In the genomic region with DNA sequence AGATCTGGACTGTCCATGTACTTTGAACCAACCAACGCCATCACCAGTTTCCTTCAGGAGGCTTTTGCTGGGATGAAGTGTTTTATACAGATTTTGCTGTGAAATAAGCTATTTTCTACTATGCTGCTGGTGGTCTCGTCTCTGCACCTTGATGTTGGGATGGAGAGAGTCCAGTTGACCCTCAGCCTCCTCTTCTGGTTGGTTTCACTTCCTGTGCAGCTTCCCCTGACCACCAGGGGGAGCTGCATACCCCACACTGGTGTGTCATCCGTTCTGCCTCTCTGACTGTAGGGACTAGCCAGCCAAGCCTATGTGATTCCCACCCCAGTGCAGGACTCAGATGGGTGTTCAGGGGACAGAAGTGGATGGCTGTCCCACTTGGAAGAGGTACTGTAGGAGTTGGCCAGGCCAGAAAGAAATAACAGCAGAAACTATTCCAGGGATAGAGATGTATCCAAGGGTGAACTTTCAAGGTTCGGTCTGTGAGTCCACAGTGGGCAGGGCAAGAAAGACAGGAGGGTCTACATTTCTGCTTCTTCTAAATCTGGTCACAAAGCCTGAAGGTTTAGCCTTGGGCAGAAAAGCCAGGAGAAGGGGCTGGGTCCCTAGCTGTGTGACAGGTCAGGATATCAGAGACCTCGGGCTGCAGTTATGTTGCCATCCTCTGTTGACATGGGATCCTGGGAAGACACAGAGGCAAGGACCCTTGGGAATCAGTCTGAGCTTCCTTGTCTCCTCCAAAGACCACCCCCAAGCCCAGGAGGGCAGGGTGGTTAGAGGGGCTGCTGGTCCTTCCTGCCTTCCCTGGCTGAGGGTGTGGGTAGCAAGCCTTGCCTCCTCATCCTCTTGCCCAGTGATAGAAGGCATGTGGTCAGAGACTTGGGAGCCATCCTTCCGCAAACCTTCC, we compare ENCODE assay signal across 9 mouse cellular contexts. TPM values are rescaled to one million over a fixed set of nuclear protein-coding genes. Genes with fewer than 3 reads are reported as not detected.
DNase-seq lines count a peak whose midpoint lies in the region; ATAC-seq and TF ChIP-seq lines count a peak whose summit lies in the region.
"Had no signal": no experiment of that assay in that cellular context is flagged by ENCODE, and none has a peak within 500 bp of the region (broad histone marks: within the 10 kb centered on the region; RNA-seq: fewer than 3 reads in every experiment).

No protein-coding gene starts in this region.

- H3K4me3 ChIP-seq in kidney, embryonic 15.5 days (replicated peaks) = no peak overlapping the region
- no peak overlapping the region for H3K4me3 ChIP-seq in stomach, postnatal 0 days (ENCODE audit: low read depth, low read length)

- no peak for TF ChIP-seq EP300 in stomach, postnatal 0 days (optimal IDR thresholded peaks at IDR 0.05)

- no peak overlapping the region for H3K4me2 ChIP-seq in kidney, embryonic 15.5 days
- no peak overlapping the region for H3K4me2 ChIP-seq in stomach, postnatal 0 days (replicated peaks; ENCODE audit: low read depth)

- 69% methylated on average over 6 of the region's 6 CpGs for WGBS in kidney, embryonic 15.5 days
- 75% methylated on average over 6 of the region's 6 CpGs for WGBS in stomach, postnatal 0 days

- no peaks in the 10 kb centered on the region for H3K27me3 ChIP-seq in kidney, embryonic 15.5 days
- no peaks in the 10 kb centered on the region for H3K27me3 ChIP-seq in stomach, postnatal 0 days (ENCODE audit: control insufficient read depth, insufficient read depth, low read length)

- H3K9me3 ChIP-seq in kidney, embryonic 15.5 days (replicated peaks) = no peaks in the 10 kb centered on the region
- H3K9me3 ChIP-seq in stomach, postnatal 0 days (ENCODE audit: control insufficient read depth, low read length) = no peaks in the 10 kb centered on the region

- H3K4me1 ChIP-seq in kidney, embryonic 15.5 days = no peaks in the 10 kb centered on the region
- H3K4me1 ChIP-seq in stomach, postnatal 0 days (replicated peaks; ENCODE audit: control insufficient read depth, insufficient read depth) = no peaks in the 10 kb centered on the region

- H3K27ac ChIP-seq in kidney, embryonic 15.5 days = no peak overlapping the region
- H3K27ac ChIP-seq in stomach, postnatal 0 days (replicated peaks) = no peak overlapping the region

- no peak overlapping the region for H3K9ac ChIP-seq in kidney, embryonic 15.5 days
- H3K9ac ChIP-seq in stomach, postnatal 0 days (ENCODE audit: low read length) = no peak overlapping the region

- no peaks in the 10 kb centered on the region for H3K36me3 ChIP-seq in kidney, embryonic 15.5 days
- H3K36me3 ChIP-seq in stomach, postnatal 0 days (ENCODE audit: control insufficient read depth, insufficient read depth, low read length) = no peaks in the 10 kb centered on the region

- peak; percentile 83 for TF ChIP-seq CTCF in stomach, postnatal 0 days (IDR thresholded peaks at IDR 0.05; ENCODE audit: low read depth)

- peak; percentile 60 to 65 for DNase-seq in cerebellum, postnatal 10 days
- no peak for DNase-seq in cerebellum, adult 11-12 months
- DNase-seq in right cerebral cortex, postnatal 4 days = peak; percentile 32
- DNase-seq in right cerebral cortex, postnatal 25 days = no peak
- DNase-seq in lung, postnatal 4 days = peak; percentile 63 to 78
- DNase-seq in stomach, postnatal 0 days (ENCODE audit: low spot score) = peak; percentile 66

- peak; percentile 70 for ATAC-seq in common myeloid progenitor, adult 5-6 weeks (replicated peaks; ENCODE audit: low read depth, poor library complexity, severe bottlenecking)
- 0 out of 2 replicates have a peak, but pooled peaks have one; percentile 43 for ATAC-seq in kidney, embryonic 15.5 days (replicated peaks; ENCODE audit: low FRiP score)
- ATAC-seq in stomach, postnatal 0 days (ENCODE audit: low FRiP score, low TSS enrichment) = no peak

RNA-seq across cellular contexts. Expression of a gene that starts 2.2 kb away (rescaled TPM):
- total RNA-seq in common myeloid progenitor, adult 5-6 weeks (2017) = 215 and 234 TPM in 2 replicates
- polyA plus RNA-seq in kidney, embryonic 15.5 days (2015; fragmentation: Nextera tagmentation; extraction: Ambion mirVana) = 12.0 and 12.2 TPM in 2 replicates
- polyA plus RNA-seq in stomach, postnatal 0 days (2015; fragmentation: Nextera tagmentation; extraction: Ambion mirVana) = 18.0 and 20.3 TPM in 2 replicates

RNA-seq across cellular contexts. Expression of a gene that starts 9.7 kb away (rescaled TPM):
- 10.6 and 13.3 TPM in 2 replicates for total RNA-seq in common myeloid progenitor, adult 5-6 weeks (2017)
- 10.5 and 11.1 TPM in 2 replicates for polyA plus RNA-seq in kidney, embryonic 15.5 days (2015; fragmentation: Nextera tagmentation; extraction: Ambion mirVana)
- 1.3 TPM in 2 replicates for polyA plus RNA-seq in stomach, postnatal 0 days (2015; fragmentation: Nextera tagmentation; extraction: Ambion mirVana)

RNA-seq across cellular contexts. Expression of a gene that starts 32.0 kb away (rescaled TPM):
- total RNA-seq in common myeloid progenitor, adult 5-6 weeks (2017) = not detected in 2 replicates
- polyA plus RNA-seq in kidney, embryonic 15.5 days (2015; fragmentation: Nextera tagmentation; extraction: Ambion mirVana) = 3.9 and 4.4 TPM in 2 replicates
- 15.6 and 21.6 TPM in 2 replicates for polyA plus RNA-seq in stomach, postnatal 0 days (2015; fragmentation: Nextera tagmentation; extraction: Ambion mirVana)

RNA-seq across cellular contexts. Expression of a gene that starts 36.0 kb away (rescaled TPM):
- 165 and 201 TPM in 2 replicates for total RNA-seq in common myeloid progenitor, adult 5-6 weeks (2017)
- 395 and 412 TPM in 2 replicates for polyA plus RNA-seq in kidney, embryonic 15.5 days (2015; fragmentation: Nextera tagmentation; extraction: Ambion mirVana)
- polyA plus RNA-seq in stomach, postnatal 0 days (2015; fragmentation: Nextera tagmentation; extraction: Ambion mirVana) = 522 and 533 TPM in 2 replicates

RNA-seq across cellular contexts. Expression of a gene that starts 39.0 kb away (rescaled TPM):
- total RNA-seq in common myeloid progenitor, adult 5-6 weeks (2017) = not detected in 2 replicates
- not detected in 2 replicates for polyA plus RNA-seq in kidney, embryonic 15.5 days (2015; fragmentation: Nextera tagmentation; extraction: Ambion mirVana)
- not detected in 2 replicates for polyA plus RNA-seq in stomach, postnatal 0 days (2015; fragmentation: Nextera tagmentation; extraction: Ambion mirVana)
- polyA plus RNA-seq: stomach, embryonic 14.5 days had no signal

Comparison
In these comparisons a context has a peak if more than half of its experiments do, and no peak if none do; other contexts are left out.
1. DNase-seq: peak in cerebellum, postnatal 10 days (2 of 2), right cerebral cortex, postnatal 4 days (single experiment), lung, postnatal 4 days (2 of 2) and stomach, postnatal 0 days (single experiment); none in cerebellum, adult 11-12 months (single experiment) and right cerebral cortex, postnatal 25 days (single experiment).